Mouse (Mus musculus): ENCODE data around the gene Ets1. TPM values are rescaled to one million over a fixed set of nuclear protein-coding genes. Genes with fewer than 3 reads are reported as not detected.
A peak's percentile ranks its signal among the peaks of the same experiment; 100 is the strongest.

The Ets1 gene
- polyA plus RNA-seq, 1 experiment from 2014 or later = 12.5 TPM

- no peaks in the 10 kb centered on the region for H3K36me3 ChIP-seq
- no peak overlapping the region for H3K9ac ChIP-seq
- DNase-seq (no peak), ATAC-seq (ENCODE audit: low read depth) (no peak)
- no peak overlapping the region for H3K27ac ChIP-seq
- no peaks in the 10 kb centered on the region for H3K27me3 ChIP-seq
- no peaks in the 10 kb centered on the region for H3K4me1 ChIP-seq (replicated peaks)
- H3K9me3 ChIP-seq (replicated peaks) = no peaks in the 10 kb centered on the region
- H3K4me2 ChIP-seq = no peak overlapping the region
- no peak overlapping the region for H3K4me3 ChIP-seq (replicated peaks)
- WGBS (ENCODE audit: insufficient replicate concordance) = 33% methylated on average over 5 of the region's 5 CpGs
Observed at GRCm38 (mm10) chr9:32617430-32617768, 18.6 kb upstream of the Ets1 start.

DNA sequence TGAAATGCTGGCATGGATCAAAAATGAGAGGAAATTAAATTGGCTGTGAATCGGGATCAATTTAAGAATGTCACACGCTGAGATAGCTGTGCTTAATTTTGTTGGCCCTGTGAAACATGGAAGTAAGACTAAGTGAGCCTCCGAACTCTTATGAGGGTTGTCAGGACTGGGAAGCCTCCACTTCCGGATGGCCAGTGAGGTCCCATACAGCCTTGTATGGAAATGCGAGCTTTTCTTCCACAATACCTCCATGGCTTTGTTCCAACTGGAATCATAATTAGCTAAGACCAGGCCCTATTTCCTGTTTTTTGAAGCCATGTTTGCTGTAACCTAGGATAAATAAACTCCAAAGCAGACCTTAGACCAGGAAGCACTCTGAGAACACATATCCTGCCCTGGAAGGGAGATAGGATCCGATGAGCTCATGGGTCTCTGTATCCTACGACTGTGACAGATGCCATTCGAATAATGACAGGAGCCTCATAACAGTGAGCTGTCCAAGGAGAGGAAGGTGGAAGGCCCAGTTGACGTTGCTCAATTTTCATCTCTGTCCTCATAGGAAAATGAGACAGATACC, 17.4 kb upstream of the Ets1 start:
- no peaks in the 10 kb centered on the region for H3K9me3 ChIP-seq (replicated peaks)
- no peak for DNase-seq

GRCm38 (mm10) chr9:32619661-32620060, 16.4 kb upstream of the Ets1 start:
- Histone ChIP-seq H3K9ac (no peak overlapping the region), H3K27ac (no peak overlapping the region), H3K27me3 (no peaks in the 10 kb centered on the region), H3K9me3 (replicated peaks) (no peaks in the 10 kb centered on the region), H3K4me2 (no peak overlapping the region), H3K36me3 (no peaks in the 10 kb centered on the region), H3K4me1 (replicated peaks) (no peaks in the 10 kb centered on the region), H3K4me3 (replicated peaks) (no peak overlapping the region)
- 64% methylated on average over 6 of the region's 6 CpGs for WGBS (ENCODE audit: insufficient replicate concordance)
- ATAC-seq (ENCODE audit: low read depth) = no peak
- no peak for DNase-seq

More for the DNA sequence above, 17.4 kb upstream of the Ets1 start:
- no peaks in the 10 kb centered on the region for H3K4me1 ChIP-seq (replicated peaks)
- H3K27ac ChIP-seq = no peak overlapping the region
- 60% methylated on average over 9 of the region's 9 CpGs for WGBS (ENCODE audit: insufficient replicate concordance)
- H3K4me2 ChIP-seq = no peak overlapping the region
- H3K4me3 ChIP-seq (replicated peaks) = no peak overlapping the region
- no peak overlapping the region for H3K9ac ChIP-seq
- H3K36me3 ChIP-seq = no peaks in the 10 kb centered on the region
- no peaks in the 10 kb centered on the region for H3K27me3 ChIP-seq
- ATAC-seq (ENCODE audit: low read depth) = no peak

DNA sequence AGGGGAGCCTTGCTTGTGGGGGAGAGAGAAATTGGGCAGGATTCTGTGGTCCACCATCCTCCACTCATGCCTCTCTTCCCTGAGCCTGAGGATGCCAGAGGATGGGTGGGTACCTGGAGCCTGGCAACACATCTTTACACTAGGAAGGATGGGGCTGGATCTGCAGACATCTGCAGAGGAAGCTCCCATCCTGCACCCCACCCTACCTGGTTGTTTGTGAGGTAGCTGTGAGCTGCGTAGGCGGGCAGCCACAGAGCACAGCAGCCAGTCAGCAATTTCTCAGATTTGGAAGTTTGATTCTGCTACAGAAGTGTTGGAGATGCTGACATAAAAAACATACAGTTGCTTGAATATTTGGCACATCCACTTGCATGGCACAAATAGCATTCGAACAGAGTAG, 15.6 kb upstream of the Ets1 start:
- Histone ChIP-seq H3K36me3 (no peaks in the 10 kb centered on the region), H3K4me2 (no peak overlapping the region), H3K27me3 (0 out of 2 replicates have a peak, but pooled peaks cover 2% of the 10 kb centered on the region), H3K27ac (no peak overlapping the region), H3K9me3 (replicated peaks) (no peaks in the 10 kb centered on the region), H3K4me3 (replicated peaks) (no peak overlapping the region), H3K4me1 (replicated peaks) (no peaks in the 10 kb centered on the region), H3K9ac (no peak overlapping the region)
- no peak for ATAC-seq (ENCODE audit: low read depth)
- DNase-seq = no peak
- 82% methylated on average over 3 of the region's 3 CpGs for WGBS (ENCODE audit: insufficient replicate concordance)

- 46% methylated on average over 1 of the region's 1 CpGs for WGBS (ENCODE audit: insufficient replicate concordance)
- Histone ChIP-seq H3K4me1 (replicated peaks) (no peaks in the 10 kb centered on the region), H3K9ac (no peak overlapping the region), H3K36me3 (no peaks in the 10 kb centered on the region), H3K4me2 (no peak overlapping the region), H3K27me3 (peaks cover 12% of the 10 kb centered on the region; the same call in 1 of the 2 replicates), H3K9me3 (replicated peaks) (no peaks in the 10 kb centered on the region), H3K27ac (no peak overlapping the region), H3K4me3 (replicated peaks) (no peak overlapping the region)
- no peak for ATAC-seq (ENCODE audit: low read depth)
- no peak for DNase-seq
Observed at GRCm38 (mm10) chr9:32629385-32629981, 6.5 kb upstream of the Ets1 start.

GRCm38 (mm10) chr9:32631341-32631740, 4.7 kb upstream of the Ets1 start:
- Histone ChIP-seq H3K36me3 (no peaks in the 10 kb centered on the region), H3K4me2 (no peak overlapping the region), H3K27ac (no peak overlapping the region), H3K9me3 (replicated peaks) (no peaks in the 10 kb centered on the region), H3K27me3 (peaks cover 23% of the 10 kb centered on the region), H3K4me3 (replicated peaks) (no peak overlapping the region), H3K9ac (no peak overlapping the region), H3K4me1 (replicated peaks) (no peaks in the 10 kb centered on the region)
- ATAC-seq (ENCODE audit: low read depth) (no peak), DNase-seq (no peak)

DNA sequence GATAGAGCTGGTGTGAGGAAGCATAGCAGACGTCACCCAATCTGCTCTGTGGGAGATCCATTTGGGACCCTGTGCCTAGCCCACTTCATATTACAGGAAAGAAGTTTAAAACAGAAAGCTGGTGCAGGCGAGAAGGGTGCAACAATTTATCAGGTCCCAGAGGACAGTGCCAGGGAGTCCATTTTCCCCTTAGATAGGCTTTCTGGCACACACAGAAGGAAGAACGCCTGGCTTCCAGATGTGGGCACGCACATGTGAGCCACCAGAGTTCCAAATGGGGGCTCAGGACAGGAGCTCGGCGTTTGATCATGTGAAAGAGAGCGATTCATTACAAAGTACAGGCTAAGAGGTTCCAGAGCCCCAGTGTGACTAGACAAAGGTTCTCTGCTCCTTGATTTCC, 3.8 kb upstream of the Ets1 start:
- H3K27ac ChIP-seq = no peak overlapping the region
- H3K36me3 ChIP-seq = no peaks in the 10 kb centered on the region
- no peaks in the 10 kb centered on the region for H3K4me1 ChIP-seq (replicated peaks)
- no peak for DNase-seq
- no peak for ATAC-seq (ENCODE audit: low read depth)
- no peak overlapping the region for H3K9ac ChIP-seq
- H3K9me3 ChIP-seq (replicated peaks) = no peaks in the 10 kb centered on the region
- peaks cover 27% of the 10 kb centered on the region for H3K27me3 ChIP-seq
- H3K4me2 ChIP-seq = no peak overlapping the region
- WGBS (ENCODE audit: insufficient replicate concordance) = 65% methylated on average over 7 of the region's 7 CpGs
- no peak overlapping the region for H3K4me3 ChIP-seq (replicated peaks)

DNA sequence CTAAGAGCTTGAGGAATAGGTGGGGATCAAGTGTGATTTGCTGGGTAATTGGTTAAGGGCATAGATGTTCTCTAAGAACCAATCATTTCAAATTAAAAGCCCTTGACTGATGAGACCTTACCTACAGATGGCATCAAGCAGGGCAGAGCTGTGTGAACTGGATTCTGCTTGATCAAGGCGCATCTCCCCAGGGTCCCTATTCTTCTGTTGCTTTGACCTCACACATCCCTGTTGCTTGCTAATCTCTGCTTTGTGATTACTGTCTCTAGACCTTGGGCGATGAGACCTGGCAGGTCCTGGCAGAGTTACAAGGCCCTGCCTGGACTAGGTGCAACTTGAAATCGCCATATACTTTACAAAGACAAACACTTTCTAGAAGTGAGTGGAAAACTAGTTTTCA, 9.0 kb downstream of the Ets1 start:
- no peak for ATAC-seq (ENCODE audit: low read depth)
- 0 out of 2 replicates have a peak, but pooled peaks cover 3% of the 10 kb centered on the region for H3K4me1 ChIP-seq (replicated peaks)
- H3K36me3 ChIP-seq = no peaks in the 10 kb centered on the region
- no peak overlapping the region for H3K27ac ChIP-seq
- no peak overlapping the region for H3K9ac ChIP-seq
- H3K4me3 ChIP-seq (replicated peaks) = no peak overlapping the region
- H3K9me3 ChIP-seq (replicated peaks) = no peaks in the 10 kb centered on the region
- no peak for DNase-seq
- no peak overlapping the region for H3K4me2 ChIP-seq
- H3K27me3 ChIP-seq = peaks cover 5% of the 10 kb centered on the region
- WGBS (ENCODE audit: insufficient replicate concordance) = 50% methylated on average over 3 of the region's 3 CpGs

DNA sequence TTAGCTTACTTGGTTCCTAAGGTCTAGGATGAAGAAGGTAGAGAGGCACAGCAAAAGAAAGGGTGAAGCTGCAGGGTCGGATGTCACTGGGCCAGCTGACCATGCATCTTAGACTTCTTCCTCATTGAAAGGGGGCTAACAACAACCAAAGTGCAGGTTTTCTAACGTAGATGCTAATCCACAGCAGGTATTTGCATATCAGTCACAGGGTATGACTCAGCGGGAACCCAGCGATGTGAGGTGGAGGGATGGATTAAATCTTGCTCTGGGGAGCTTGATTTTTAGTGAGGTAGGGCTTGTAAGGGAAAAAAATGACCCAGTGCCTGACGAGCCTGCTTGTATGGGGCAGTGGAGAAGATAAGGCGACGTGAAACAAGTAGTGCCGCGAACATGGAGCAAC, 9.5 kb downstream of the Ets1 start:
- ATAC-seq (ENCODE audit: low read depth) = no peak
- Histone ChIP-seq H3K9ac (no peak overlapping the region), H3K27ac (no peak overlapping the region), H3K4me3 (replicated peaks) (no peak overlapping the region), H3K4me1 (replicated peaks) (0 out of 2 replicates have a peak, but pooled peaks cover 3% of the 10 kb centered on the region), H3K9me3 (replicated peaks) (no peaks in the 10 kb centered on the region), H3K4me2 (no peak overlapping the region), H3K36me3 (no peaks in the 10 kb centered on the region), H3K27me3 (peaks cover 5% of the 10 kb centered on the region)
- 11% methylated on average over 9 of the region's 9 CpGs for WGBS (ENCODE audit: insufficient replicate concordance)
- DNase-seq = no peak

DNA sequence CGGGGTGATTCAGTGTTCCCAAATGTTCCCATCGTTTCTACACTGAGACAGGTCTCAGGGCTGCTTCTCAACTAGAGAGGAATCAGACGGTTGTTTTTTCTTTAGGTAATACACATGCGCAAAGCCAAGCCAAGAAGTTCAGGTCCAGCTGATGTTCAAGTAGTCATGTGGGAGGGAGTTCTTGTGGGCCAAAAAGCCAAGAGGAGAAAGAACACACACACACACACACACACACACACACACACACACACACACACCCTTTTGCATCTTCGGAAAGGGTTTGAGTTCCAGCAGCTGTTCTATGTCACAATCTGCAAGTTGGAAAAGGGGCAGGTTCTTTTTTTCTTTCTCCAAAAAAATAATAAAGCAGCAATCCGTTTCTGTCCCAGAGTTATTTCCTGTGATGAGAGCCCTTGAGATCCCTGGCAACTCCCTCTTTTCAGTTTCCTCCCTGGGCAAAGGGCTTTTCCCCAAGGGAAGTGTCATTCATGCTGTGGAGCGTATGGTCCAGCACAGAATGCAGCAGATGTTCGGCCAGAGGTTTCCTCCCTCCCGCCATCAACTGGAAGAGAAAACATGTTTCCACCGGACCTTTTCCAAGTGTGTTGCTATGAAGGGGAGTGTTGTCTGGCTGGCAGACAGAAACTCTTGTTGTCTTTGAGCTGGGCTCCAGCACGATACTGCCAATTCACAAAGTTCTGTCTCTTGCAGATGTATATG, 10.7 kb downstream of the Ets1 start:
- WGBS (ENCODE audit: insufficient replicate concordance) = 34% methylated on average over 11 of the region's 11 CpGs
- no peak overlapping the region for H3K9ac ChIP-seq
- no peaks in the 10 kb centered on the region for H3K9me3 ChIP-seq (replicated peaks)

DNA sequence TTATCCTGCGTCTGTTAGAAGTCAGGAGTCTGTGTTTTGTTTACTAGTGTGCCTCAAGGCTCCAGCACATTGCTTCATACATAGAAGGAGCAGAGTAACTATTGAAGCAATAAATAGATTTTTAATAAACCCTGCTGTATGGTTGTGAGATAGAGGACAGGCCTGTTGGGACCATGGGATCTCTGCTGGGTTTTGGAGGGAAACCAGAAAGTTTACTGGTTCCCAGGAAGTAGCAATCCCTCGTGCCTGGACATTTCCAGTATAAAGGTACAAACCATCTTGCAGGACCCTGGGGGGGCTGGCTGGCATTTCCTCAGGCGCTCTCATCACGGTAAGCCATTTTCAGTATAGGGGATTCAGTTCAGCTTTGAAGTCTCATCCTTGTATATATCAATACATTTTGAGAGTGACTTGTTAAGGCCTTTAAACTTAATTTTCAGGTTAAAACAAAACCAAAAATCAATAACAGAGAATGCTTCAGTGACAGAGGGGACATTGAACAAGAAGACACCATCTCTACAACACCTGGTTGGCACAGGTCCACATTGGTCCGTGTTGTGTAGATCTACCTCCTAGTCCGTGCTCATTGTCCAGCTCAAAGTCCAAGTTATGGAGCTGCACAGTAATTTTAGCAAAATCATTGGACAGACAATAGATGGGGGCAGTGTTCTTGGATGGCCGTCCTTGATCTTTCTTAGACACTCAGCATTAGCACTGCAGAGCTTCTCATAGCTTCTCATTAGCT, 11.7 kb downstream of the Ets1 start:
- WGBS (ENCODE audit: insufficient replicate concordance) = 63% methylated on average over 7 of the region's 7 CpGs
- ATAC-seq (ENCODE audit: low read depth) (no peak), DNase-seq (no peak)
- H3K4me3 ChIP-seq (replicated peaks) = no peak overlapping the region
- peaks cover 5% of the 10 kb centered on the region; the same call in 1 of the 2 replicates for H3K27me3 ChIP-seq
- 0 out of 2 replicates have a peak, but pooled peaks cover 3% of the 10 kb centered on the region for H3K4me1 ChIP-seq (replicated peaks)
- H3K9ac ChIP-seq = no peak overlapping the region
- H3K27ac ChIP-seq = no peak overlapping the region
- H3K4me2 ChIP-seq = no peak overlapping the region
- H3K36me3 ChIP-seq = no peaks in the 10 kb centered on the region
- no peaks in the 10 kb centered on the region for H3K9me3 ChIP-seq (replicated peaks)

More for the DNA sequence above, 10.7 kb downstream of the Ets1 start:
- ATAC-seq (ENCODE audit: low read depth) = no peak
- Histone ChIP-seq H3K4me3 (replicated peaks) (no peak overlapping the region), H3K27ac (0 out of 2 replicates have a peak overlapping the region, but pooled peaks have one; percentile 32), H3K4me1 (replicated peaks) (0 out of 2 replicates have a peak, but pooled peaks cover 3% of the 10 kb centered on the region), H3K36me3 (no peaks in the 10 kb centered on the region), H3K27me3 (peaks cover 5% of the 10 kb centered on the region), H3K4me2 (no peak overlapping the region)
- DNase-seq = no peak
